Mouse (Mus musculus) spleen, adult 2 months (tissue): Measurements from ENCODE around the gene Ccdc6.

Experiments used
- CTCF ChIP-seq: fragments of 200-500 bp; IDR thresholded peaks from 2 replicates; pipeline ENCODE4 v1.5.1; 2011; ENCODE audit warnings: mild to moderate bottlenecking, inconsistent platforms; ENCODE audit not compliant: insufficient read depth, insufficient read length, insufficient replicate concordance; ENCODE audit errors: extremely low read depth
- POLR2A ChIP-seq: fragments of 200-500 bp; IDR thresholded peaks from 2 replicates; pipeline ENCODE4 v1.6.1; 2011; ENCODE audit warnings: low read depth, low read length, inconsistent platforms

GRCm38 (mm10) chr10:70186586-70186985, 89.7 kb downstream of the Ccdc6 start:
- TF ChIP-seq POLR2A (no peak), CTCF (no peak)
